Mouse (Mus musculus) hindbrain, embryonic 16.5 days (tissue): ENCODE measurements around the gene Banf2. TPM values are rescaled to one million over a fixed set of nuclear protein-coding genes. Genes with fewer than 3 reads are reported as not detected.

ENCODE experiments used
- ATAC-seq: fragments of 200-750 bp; cut with Nextera tagmentation; 2 replicates; pipeline ENCODE4 v1.8.0; 2017; ENCODE audit warnings: moderate TSS enrichment, moderate library complexity
- H3K27ac ChIP-seq: fragments of 300-500 bp; sonication (generic); 2 replicates; pipeline ENCODE4 v1.5.1; 2014; ENCODE audit warnings: low read depth, mild to moderate bottlenecking, control low read depth, low read length, moderate library complexity
- H3K27me3 ChIP-seq: fragments of 300-500 bp; sonication (generic); replicated peaks from 2 replicates; pipeline ENCODE4 v1.6.1; 2014; ENCODE audit warnings: low read length; ENCODE audit not compliant: control insufficient read depth, insufficient read depth
- H3K36me3 ChIP-seq: fragments of 300-500 bp; sonication (generic); 2 replicates; pipeline ENCODE4 v1.6.1; 2014; ENCODE audit warnings: mild to moderate bottlenecking, low read length, moderate library complexity, mixed read lengths; ENCODE audit not compliant: control insufficient read depth, insufficient read depth
- H3K4me1 ChIP-seq: fragments of 300-500 bp; sonication (generic); 2 replicates; pipeline ENCODE4 v1.6.1; 2014; ENCODE audit warnings: low read depth, low read length; ENCODE audit not compliant: control insufficient read depth, insufficient read depth
- H3K4me2 ChIP-seq: fragments of 300-500 bp; sonication (generic); 2 replicates; pipeline ENCODE4 v1.6.1; 2014; ENCODE audit warnings: mild to moderate bottlenecking, low read length, control low read depth, moderate library complexity
- H3K4me3 ChIP-seq: fragments of 300-500 bp; sonication (generic); 2 replicates; pipeline ENCODE4 v1.5.1; 2014; ENCODE audit warnings: mild to moderate bottlenecking, low read length, control low read depth, moderate library complexity
- H3K9ac ChIP-seq: fragments of 300-500 bp; sonication (generic); 2 replicates; pipeline ENCODE4 v1.6.1; 2014; ENCODE audit warnings: low read depth, mild to moderate bottlenecking, control low read depth, low read length, moderate library complexity
- H3K9me3 ChIP-seq: fragments of 300-500 bp; sonication (generic); 2 replicates; pipeline ENCODE4 v1.6.1; 2014; ENCODE audit warnings: mild to moderate bottlenecking, low read length, moderate library complexity; ENCODE audit not compliant: control insufficient read depth
- WGBS: fragments of 180-500 bp; shearing (Covaris S2); extraction: QIAGEN DNeasy Blood & Tissue Kit; methylation state at CpG from one replicate; pipeline ENCODE4 v1.1.7; 2014; 5-methylcytosine and 5-hydroxymethylcytosine counted together
- polyA plus RNA-seq: library from polyadenylated mRNA; unstranded; fragments of >200 nt; fragmentation: Nextera tagmentation; extraction: Ambion mirVana; gene quantifications from 2 replicates; pipeline ENCODE4 v1.2.1, GENCODE M21; 2015

Banf2 gene
- polyA plus RNA-seq, 1 experiment from 2014 or later: not detected

DNA sequence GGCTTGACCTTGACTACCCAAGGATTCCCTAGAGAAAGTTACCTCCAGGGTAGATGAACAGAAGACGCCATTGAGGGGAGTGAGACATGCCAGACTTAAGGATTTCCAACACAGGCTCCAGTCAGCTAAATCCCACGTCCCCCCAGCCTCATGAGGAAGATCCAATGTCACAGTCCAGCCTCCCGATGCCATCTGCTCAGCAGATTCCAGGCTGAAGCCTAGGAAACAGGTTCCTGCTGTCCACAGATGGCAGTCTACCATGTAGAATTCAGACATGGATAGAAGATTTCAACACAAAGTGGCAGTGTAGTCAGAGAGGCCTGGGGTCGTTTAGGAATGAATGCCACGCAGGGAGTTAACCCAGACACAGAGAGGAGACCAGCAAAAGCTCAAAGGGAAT, 18.4 kb upstream of the Banf2 start:
- Histone ChIP-seq H3K4me3 (no peak overlapping the region), H3K9me3 (no peaks in the 10 kb centered on the region), H3K27ac (no peak overlapping the region), H3K36me3 (no peaks in the 10 kb centered on the region), H3K9ac (no peak overlapping the region), H3K4me1 (peaks cover 8% of the 10 kb centered on the region), H3K4me2 (no peak overlapping the region), H3K27me3 (no peaks in the 10 kb centered on the region)
- 26% methylated on average over 5 of the region's 5 CpGs for WGBS
- ATAC-seq: no peak

DNA sequence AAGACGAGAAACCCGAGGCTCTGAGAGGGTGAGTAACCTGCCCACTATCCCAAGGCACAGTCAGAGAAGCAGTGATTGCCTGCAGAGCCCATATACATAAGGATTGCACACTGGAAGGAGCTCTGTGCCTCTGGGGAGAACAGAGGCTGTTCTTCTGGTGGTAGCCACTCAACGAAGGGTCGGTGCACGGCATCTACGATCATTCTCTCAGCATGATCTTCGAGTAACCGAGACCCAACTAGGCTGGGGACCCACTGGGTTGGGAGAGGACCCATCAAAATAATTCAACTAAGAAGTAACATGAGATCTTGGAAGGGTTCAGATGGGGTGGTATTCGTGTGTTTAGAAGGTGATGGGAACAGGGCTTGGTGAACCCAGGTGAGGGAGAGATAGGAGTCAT, 17.0 kb upstream of the Banf2 start:
- no peaks in the 10 kb centered on the region for H3K9me3 ChIP-seq
- no peak overlapping the region for H3K27ac ChIP-seq
- H3K4me3 ChIP-seq: no peak overlapping the region
- no peaks in the 10 kb centered on the region for H3K27me3 ChIP-seq
- H3K9ac ChIP-seq: no peak overlapping the region
- H3K4me2 ChIP-seq: no peak overlapping the region
- no peaks in the 10 kb centered on the region for H3K36me3 ChIP-seq
- ATAC-seq: no peak
- H3K4me1 ChIP-seq: no peaks in the 10 kb centered on the region
- 87% methylated on average over 9 of the region's 9 CpGs for WGBS

DNA sequence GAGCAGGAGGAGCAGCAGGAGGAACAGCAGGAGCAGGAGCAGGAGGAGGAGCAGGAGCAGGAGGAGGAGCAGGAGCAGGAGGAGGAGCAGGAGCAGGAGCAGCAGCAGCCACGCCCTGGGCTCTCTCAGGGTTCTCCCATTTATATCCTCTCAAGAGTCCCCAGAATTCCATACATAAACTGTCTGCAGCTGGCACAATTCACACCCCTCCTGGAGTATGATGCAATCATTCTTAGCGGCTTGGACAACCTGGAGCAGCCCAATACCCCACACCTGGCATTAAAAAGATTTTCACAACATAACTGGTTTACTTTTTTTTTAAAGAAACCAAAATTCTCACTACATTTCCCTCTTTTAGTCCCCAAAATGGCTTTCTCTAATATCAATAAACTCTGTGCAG, 12.9 kb upstream of the Banf2 start:
- no peak for ATAC-seq
- Histone ChIP-seq H3K4me3 (no peak overlapping the region), H3K4me2 (no peak overlapping the region), H3K27ac (no peak overlapping the region), H3K9me3 (no peaks in the 10 kb centered on the region), H3K27me3 (no peaks in the 10 kb centered on the region), H3K36me3 (no peaks in the 10 kb centered on the region), H3K4me1 (no peaks in the 10 kb centered on the region), H3K9ac (no peak overlapping the region)
- WGBS: 60% methylated on average over 2 of the region's 2 CpGs

DNA sequence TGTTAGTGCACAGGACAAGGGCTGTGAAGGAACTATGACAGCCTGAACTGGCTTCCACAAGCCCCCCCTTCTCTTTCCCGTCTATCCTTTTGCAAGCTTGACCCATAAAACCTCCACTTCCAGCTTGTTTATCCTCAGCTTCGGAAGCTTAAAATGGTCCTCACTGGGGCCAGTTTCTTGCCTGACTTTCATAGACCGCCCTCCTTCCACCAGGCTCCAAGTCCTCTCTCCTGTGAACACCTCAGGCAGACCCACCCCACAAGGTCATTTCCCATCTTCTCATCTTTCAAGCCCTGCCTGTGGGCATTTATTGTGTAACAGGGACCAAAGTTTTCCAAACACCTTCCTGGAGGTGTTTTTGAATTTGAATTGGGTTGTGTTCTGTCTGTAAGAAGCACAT, 10.4 kb upstream of the Banf2 start:
- 91% methylated on average over 3 of the region's 3 CpGs for WGBS

DNA sequence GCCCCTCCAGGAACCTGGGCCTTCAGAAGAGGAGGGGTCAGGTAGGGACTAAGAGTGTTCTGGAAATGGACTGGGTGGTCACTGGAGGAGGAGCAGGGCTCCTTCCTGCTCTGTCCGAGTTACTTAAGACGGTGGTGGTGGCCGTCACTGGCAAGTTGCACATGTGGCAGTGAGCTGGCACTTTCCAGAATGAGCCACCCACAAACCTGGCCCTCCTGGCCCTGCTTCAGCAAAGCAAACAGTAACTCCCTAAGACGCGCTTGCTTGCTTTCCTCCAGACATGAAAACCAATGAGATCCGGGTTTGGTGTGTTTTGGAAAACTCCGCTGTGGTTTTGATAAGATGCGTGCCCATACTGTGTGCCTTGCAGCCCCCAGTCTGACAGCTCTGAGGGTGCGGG, 7.5 kb upstream of the Banf2 start:
- WGBS: 94% methylated on average over 9 of the region's 9 CpGs
- H3K27ac ChIP-seq: no peak overlapping the region
- ATAC-seq: no peak

More for the DNA sequence above, 10.4 kb upstream of the Banf2 start:
- no peak for ATAC-seq
- Histone ChIP-seq H3K9me3 (no peaks in the 10 kb centered on the region), H3K9ac (no peak overlapping the region), H3K36me3 (no peaks in the 10 kb centered on the region), H3K27me3 (no peaks in the 10 kb centered on the region), H3K4me3 (no peak overlapping the region), H3K4me1 (no peaks in the 10 kb centered on the region), H3K27ac (no peak overlapping the region), H3K4me2 (no peak overlapping the region)

DNA sequence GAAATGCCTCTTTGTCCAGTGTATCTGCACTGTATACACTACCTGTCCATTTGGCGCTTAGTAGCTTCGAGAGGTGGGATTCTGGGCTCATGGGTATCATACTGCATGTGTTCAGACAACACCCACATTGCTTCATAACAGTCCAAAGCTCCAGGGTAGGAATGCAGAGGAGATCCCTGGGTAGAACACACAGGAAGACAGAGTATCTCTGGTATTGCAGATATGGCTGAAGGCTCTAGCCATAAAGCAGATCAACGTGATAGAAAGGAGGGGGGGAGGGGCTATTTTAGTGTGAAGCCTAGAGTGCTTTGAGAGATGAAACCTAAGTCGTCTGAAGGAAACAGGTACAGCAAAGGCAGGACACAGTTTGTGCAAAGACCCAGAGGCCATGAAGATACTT, 6.4 kb upstream of the Banf2 start:
- Histone ChIP-seq H3K27me3 (no peaks in the 10 kb centered on the region), H3K9ac (no peak overlapping the region), H3K36me3 (no peaks in the 10 kb centered on the region), H3K4me3 (no peak overlapping the region), H3K27ac (no peak overlapping the region), H3K9me3 (no peaks in the 10 kb centered on the region), H3K4me2 (no peak overlapping the region), H3K4me1 (no peaks in the 10 kb centered on the region)
- 77% methylated on average over 4 of the region's 4 CpGs for WGBS
- no peak for ATAC-seq

More for the DNA sequence above, 7.5 kb upstream of the Banf2 start:
- Histone ChIP-seq H3K36me3 (no peaks in the 10 kb centered on the region), H3K4me3 (no peak overlapping the region), H3K4me1 (no peaks in the 10 kb centered on the region), H3K9me3 (no peaks in the 10 kb centered on the region), H3K4me2 (no peak overlapping the region), H3K27me3 (no peaks in the 10 kb centered on the region), H3K9ac (no peak overlapping the region)

DNA sequence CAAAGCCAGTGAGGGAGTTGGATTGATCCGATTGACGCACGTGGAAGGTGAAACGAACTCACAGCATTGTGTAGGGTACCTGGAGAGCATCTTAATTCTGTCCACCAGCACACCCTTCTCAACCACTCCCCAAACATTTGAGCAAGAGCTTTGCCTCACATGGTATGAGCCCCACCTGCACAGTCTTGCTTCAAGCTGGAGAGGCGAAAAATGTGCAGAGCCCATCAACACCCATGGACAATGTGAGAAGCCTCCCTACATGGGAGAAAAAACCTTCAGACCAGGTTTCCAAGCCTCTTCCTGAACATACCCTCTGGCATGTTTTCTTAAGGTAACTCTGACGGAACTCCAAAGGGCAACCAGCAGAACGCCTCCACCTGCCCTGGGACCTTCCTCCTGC, 2.1 kb upstream of the Banf2 start:
- no peak overlapping the region for H3K4me2 ChIP-seq
- no peaks in the 10 kb centered on the region for H3K27me3 ChIP-seq
- no peaks in the 10 kb centered on the region for H3K36me3 ChIP-seq
- no peaks in the 10 kb centered on the region for H3K9me3 ChIP-seq
- H3K9ac ChIP-seq: no peak overlapping the region
- no peak overlapping the region for H3K27ac ChIP-seq
- WGBS: 92% methylated on average over 7 of the region's 7 CpGs
- no peak for ATAC-seq
- H3K4me3 ChIP-seq: no peak overlapping the region
- H3K4me1 ChIP-seq: no peaks in the 10 kb centered on the region

DNA sequence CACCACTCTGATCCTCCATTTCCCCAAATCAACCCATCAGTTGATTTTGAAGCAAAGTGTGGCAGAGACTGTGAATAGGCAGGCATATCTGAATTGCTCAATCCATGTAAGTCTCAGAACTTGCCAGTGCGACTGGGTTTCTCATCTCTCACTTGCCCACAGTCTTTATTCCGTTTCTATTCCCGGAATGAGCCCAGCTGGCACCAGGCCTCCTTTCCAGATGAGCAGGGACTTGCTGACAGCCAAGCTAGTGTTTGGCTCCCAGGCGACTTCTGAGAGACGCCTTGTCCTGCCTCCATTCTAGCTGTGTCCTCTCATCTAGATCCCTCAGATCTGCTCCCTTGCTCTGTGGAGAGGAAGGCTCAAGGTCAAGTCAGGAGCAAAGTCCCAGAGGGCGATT, 11.9 kb downstream of the Banf2 start:
- H3K36me3 ChIP-seq: no peaks in the 10 kb centered on the region
- WGBS: 70% methylated on average over 6 of the region's 6 CpGs
- no peaks in the 10 kb centered on the region for H3K27me3 ChIP-seq
- H3K9ac ChIP-seq: no peak overlapping the region
- no peak overlapping the region for H3K27ac ChIP-seq
- H3K9me3 ChIP-seq: peaks cover 8% of the 10 kb centered on the region
- H3K4me1 ChIP-seq: peaks cover 6% of the 10 kb centered on the region; the same call in 1 of the 2 replicates
- H3K4me3 ChIP-seq: no peak overlapping the region
- H3K4me2 ChIP-seq: no peak overlapping the region
- no peak for ATAC-seq

DNA sequence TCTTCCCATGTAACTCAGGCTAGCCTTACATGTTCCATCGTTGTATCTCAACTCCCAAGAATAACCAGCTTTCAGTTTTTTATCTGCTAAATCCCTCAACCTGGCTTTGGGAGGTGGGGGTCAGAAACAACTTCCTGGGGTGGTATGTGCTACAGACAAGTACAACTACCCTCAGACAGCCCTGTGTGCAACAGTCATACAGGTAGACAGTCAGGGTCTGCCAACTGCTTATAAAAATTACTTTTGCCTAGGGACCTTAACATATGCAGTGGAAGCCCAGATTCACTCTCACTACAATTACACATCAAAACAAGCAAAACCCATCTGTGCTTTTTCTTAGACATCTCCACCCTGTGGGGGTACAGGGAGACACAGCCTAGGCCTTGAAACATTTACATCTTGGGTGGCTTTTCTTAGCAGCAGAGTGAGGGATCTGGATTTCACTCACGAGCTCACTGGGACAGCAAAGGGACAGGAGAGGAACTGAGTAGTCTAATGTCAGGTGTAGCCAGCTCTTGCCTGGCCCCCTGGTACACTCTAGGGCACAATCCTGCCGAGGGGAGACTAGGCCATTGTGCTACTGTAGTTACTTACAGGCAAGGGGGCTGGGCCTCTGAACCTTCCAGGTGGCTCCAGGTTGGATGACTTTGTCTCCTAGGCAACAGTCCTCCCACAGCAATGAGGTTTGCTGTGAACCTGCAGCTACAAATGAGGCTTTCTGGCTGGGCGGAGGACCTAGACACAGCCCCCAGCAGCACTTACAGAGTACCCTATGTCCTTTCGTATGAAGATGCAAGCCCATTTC, 13.1 kb downstream of the Banf2 start:
- Histone ChIP-seq H3K9ac (no peak overlapping the region), H3K27me3 (no peaks in the 10 kb centered on the region), H3K4me3 (no peak overlapping the region), H3K4me1 (peaks cover 6% of the 10 kb centered on the region; the same call in 1 of the 2 replicates), H3K9me3 (peaks cover 8% of the 10 kb centered on the region), H3K4me2 (no peak overlapping the region), H3K36me3 (no peaks in the 10 kb centered on the region), H3K27ac (no peak overlapping the region)
- WGBS: 72% methylated on average over 5 of the region's 5 CpGs
- peak; percentile 77 for ATAC-seq
